Mouse (Mus musculus) kidney, embryonic 14.5 days (tissue): ENCODE measurements around the gene Auh. TPM values are rescaled to one million over a fixed set of nuclear protein-coding genes. Genes with fewer than 3 reads are reported as not detected.
A peak's percentile ranks its signal among the peaks of the same experiment; 100 is the strongest.

Experiments used
- ATAC-seq: fragments of 200-750 bp; cut with Nextera tagmentation; 2 replicates; pipeline ENCODE4 v1.8.0; 2017; ENCODE audit warnings: moderate number of reproducible peaks, mild to moderate bottlenecking, moderate TSS enrichment, moderate library complexity; ENCODE audit not compliant: low FRiP score, low TSS enrichment
- H3K27ac ChIP-seq: fragments of 300-500 bp; sonication (generic); 2 replicates; pipeline ENCODE4 v1.5.1; 2014; ENCODE audit warnings: low read depth, mild to moderate bottlenecking, low read length, moderate library complexity, mixed read lengths
- H3K27me3 ChIP-seq: fragments of 300-500 bp; sonication (generic); 2 replicates; pipeline ENCODE4 v1.6.1; 2014; ENCODE audit warnings: mild to moderate bottlenecking, low read length; ENCODE audit not compliant: control insufficient read depth, insufficient read depth
- H3K36me3 ChIP-seq: fragments of 300-500 bp; sonication (generic); 2 replicates; pipeline ENCODE4 v1.6.1; 2014; ENCODE audit warnings: low read length, mixed read lengths; ENCODE audit not compliant: control insufficient read depth, insufficient read depth
- H3K4me1 ChIP-seq: fragments of 300-500 bp; sonication (generic); 2 replicates; pipeline ENCODE4 v1.6.1; 2014; ENCODE audit warnings: low read length, mixed read lengths; ENCODE audit not compliant: control insufficient read depth, insufficient read depth
- H3K4me2 ChIP-seq: fragments of 300-500 bp; sonication (generic); replicated peaks from 2 replicates; pipeline ENCODE4 v1.6.1; 2014; ENCODE audit warnings: low read depth, mild to moderate bottlenecking, low read length
- H3K4me3 ChIP-seq: fragments of 300-500 bp; sonication (generic); 2 replicates; pipeline ENCODE4 v1.5.1; 2014; ENCODE audit warnings: mild to moderate bottlenecking, low read length
- H3K9ac ChIP-seq: fragments of 300-500 bp; sonication (generic); 2 replicates; pipeline ENCODE4 v1.6.1; 2014; ENCODE audit warnings: low read depth, mild to moderate bottlenecking, low read length, moderate library complexity
- H3K9me3 ChIP-seq: fragments of 300-500 bp; sonication (generic); 2 replicates; pipeline ENCODE4 v1.6.1; 2016; ENCODE audit warnings: low read length; ENCODE audit not compliant: control insufficient read depth
- WGBS: fragments of 180-500 bp; shearing (Covaris S2); extraction: QIAGEN DNeasy Blood & Tissue Kit; methylation state at CpG from one replicate; pipeline ENCODE4 v1.1.7; 2014; 5-methylcytosine and 5-hydroxymethylcytosine counted together
- polyA plus RNA-seq: library from polyadenylated mRNA; unstranded; fragments of >200 nt; fragmentation: Nextera tagmentation; extraction: Ambion mirVana; gene quantifications from 2 replicates; pipeline ENCODE4 v1.2.1, GENCODE M21; 2014

The Auh gene
- 44.7 and 46.7 TPM in 2 replicates for polyA plus RNA-seq

DNA sequence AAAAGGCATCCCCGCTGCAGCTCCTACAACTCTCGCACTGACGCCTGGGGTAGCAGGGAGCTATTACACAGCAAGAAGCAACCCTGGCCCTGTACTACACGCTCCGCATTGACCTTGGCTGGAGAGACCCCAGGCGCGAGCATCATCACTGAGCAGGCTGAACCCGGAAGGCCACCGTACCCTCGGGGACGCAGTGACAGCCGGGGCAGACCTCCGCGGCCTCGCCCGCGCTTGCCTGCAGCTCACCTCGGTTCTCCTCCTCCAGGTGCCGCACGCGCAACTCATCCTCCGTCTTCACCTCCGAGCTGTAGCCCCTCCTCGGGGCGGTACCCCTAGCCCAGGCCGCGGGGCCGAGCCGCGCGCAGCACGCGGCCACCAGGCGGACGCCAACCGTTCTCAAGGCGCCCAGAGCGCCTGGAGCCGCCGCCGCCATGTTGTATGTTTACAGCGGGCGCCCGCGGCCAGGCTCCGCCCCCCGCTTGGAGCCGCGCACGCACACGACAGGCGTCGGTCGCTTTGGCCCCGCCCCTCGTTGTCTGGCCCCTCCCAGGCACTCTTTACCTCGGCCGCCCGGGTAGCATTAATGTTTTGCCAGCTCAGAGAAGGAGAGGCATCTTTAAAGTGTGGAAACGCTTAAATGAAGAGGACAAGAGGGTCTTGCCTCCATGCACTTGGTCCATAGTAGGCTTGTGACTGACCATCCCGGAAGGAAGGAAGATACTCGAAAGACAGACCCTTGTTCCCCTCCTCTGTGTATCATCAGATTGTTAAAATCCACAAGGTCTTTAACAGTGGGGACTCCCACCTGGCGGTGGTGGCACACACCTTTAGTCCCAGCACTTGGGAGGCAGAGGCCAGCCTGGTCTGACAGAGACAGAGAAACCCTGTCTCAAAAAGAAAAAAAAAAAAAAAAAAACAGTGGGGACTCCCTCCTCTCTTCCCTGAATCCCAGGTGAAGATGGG is at the start of gene Auh:
TSS of gene Auh (minus strand) at position 473 of the 963 bp plus-strand sequence.
- Histone ChIP-seq H3K27me3 (no peaks in the 10 kb centered on the region), H3K4me3 (peak within 1 kb of the TSS; percentile 88), H3K4me1 (peaks cover 14% of the 10 kb centered on the region; the same call in 1 of the 2 replicates), H3K9me3 (no peaks in the 10 kb centered on the region), H3K4me2 (peak within 1 kb of the TSS; percentile 60), H3K36me3 (no peaks in the 10 kb centered on the region), H3K9ac (peak within 1 kb of the TSS; percentile 75), H3K27ac (peak within 1 kb of the TSS; percentile 78)
- ATAC-seq = peak; percentile 96
- under 1% methylated on average over 57 of the region's 63 CpGs for WGBS

GRCm38 (mm10) chr13:52978321-52978981 is 49.0 kb upstream of the Auh start:
- WGBS = 1% methylated on average over 33 of the region's 64 CpGs

DNA sequence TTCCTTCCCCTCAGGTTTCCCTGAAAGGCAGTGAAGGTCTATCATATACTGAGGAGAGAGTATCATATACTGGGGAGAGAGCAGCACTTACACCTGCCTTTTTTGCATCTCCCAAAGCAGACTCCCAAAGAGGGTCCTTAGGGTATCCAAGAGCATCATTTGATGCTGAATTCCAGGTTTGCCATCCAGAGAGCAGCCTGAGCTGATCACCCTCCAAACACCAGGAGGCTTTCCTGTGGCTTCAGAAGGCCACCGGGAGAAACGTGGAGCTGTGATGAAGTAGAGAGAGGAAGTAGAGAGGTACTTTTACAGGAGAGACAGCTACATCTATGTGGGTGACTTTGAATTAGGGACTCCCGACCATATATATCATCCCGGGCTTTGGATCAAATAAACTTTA is 48.3 kb upstream of the Auh start:
- Histone ChIP-seq H3K9me3 (no peaks in the 10 kb centered on the region), H3K4me2 (peak overlapping the region; percentile 97), H3K4me1 (peaks cover 30% of the 10 kb centered on the region), H3K4me3 (peak overlapping the region; percentile 90), H3K9ac (peak overlapping the region; percentile 76; the same call in 1 of the 2 replicates), H3K36me3 (no peaks in the 10 kb centered on the region), H3K27me3 (peaks cover 6% of the 10 kb centered on the region; the same call in 1 of the 2 replicates), H3K27ac (no peak overlapping the region)
- no peak for ATAC-seq
- 31% methylated on average over 4 of the region's 4 CpGs for WGBS

More at GRCm38 (mm10) chr13:52978321-52978981, 49.0 kb upstream of the Auh start:
- Histone ChIP-seq H3K9ac (peak overlapping the region; percentile 76), H3K27ac (peak overlapping the region; percentile 59; the same call in 1 of the 2 replicates), H3K4me1 (peaks cover 30% of the 10 kb centered on the region), H3K9me3 (no peaks in the 10 kb centered on the region), H3K27me3 (peaks cover 6% of the 10 kb centered on the region; the same call in 1 of the 2 replicates), H3K4me3 (peak overlapping the region; percentile 90), H3K36me3 (no peaks in the 10 kb centered on the region), H3K4me2 (peak overlapping the region; percentile 97)
- peak; percentile 47 for ATAC-seq

DNA sequence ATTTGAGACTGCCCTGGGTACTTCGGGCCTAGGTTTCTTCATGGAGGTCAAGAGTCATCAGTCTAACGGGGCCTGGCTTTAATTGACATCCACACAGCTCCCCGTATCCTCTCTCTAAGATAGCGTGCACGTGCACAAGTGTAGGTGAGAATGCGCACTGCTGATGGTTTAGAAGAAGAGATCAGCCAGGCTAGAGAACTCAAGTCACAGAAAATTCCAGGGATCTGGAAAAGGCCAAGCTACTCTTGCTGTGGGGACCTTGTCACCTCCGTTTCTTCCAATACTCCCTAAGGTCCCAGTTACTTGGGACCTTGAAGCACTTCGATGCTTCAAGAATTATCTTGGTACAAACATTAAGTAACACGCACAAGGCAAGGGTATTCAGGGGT is 47.7 kb upstream of the Auh start:
- H3K9me3 ChIP-seq = no peaks in the 10 kb centered on the region
- no peak overlapping the region for H3K27ac ChIP-seq
- H3K4me1 ChIP-seq = peaks cover 29% of the 10 kb centered on the region
- no peak overlapping the region for H3K9ac ChIP-seq
- ATAC-seq = no peak
- 80% methylated on average over 9 of the region's 9 CpGs for WGBS
- H3K4me3 ChIP-seq = no peak overlapping the region
- peaks cover 6% of the 10 kb centered on the region; the same call in 1 of the 2 replicates for H3K27me3 ChIP-seq
- no peaks in the 10 kb centered on the region for H3K36me3 ChIP-seq
- no peak overlapping the region for H3K4me2 ChIP-seq

- H3K36me3 ChIP-seq = no peaks in the 10 kb centered on the region
- H3K4me3 ChIP-seq = no peak overlapping the region
- H3K27me3 ChIP-seq = peaks cover 5% of the 10 kb centered on the region; the same call in 1 of the 2 replicates
- no peaks in the 10 kb centered on the region for H3K9me3 ChIP-seq
- H3K9ac ChIP-seq = no peak overlapping the region
- H3K4me1 ChIP-seq = peaks cover 24% of the 10 kb centered on the region
- no peak for ATAC-seq
- WGBS = 37% methylated on average over 16 of the region's 16 CpGs
- H3K4me2 ChIP-seq = 0 out of 2 replicates have a peak overlapping the region, but pooled peaks have one; percentile 3
- H3K27ac ChIP-seq = no peak overlapping the region
These were observed 47.2 kb upstream of the Auh start for GRCm38 (mm10) chr13:52976510-52977220.

DNA sequence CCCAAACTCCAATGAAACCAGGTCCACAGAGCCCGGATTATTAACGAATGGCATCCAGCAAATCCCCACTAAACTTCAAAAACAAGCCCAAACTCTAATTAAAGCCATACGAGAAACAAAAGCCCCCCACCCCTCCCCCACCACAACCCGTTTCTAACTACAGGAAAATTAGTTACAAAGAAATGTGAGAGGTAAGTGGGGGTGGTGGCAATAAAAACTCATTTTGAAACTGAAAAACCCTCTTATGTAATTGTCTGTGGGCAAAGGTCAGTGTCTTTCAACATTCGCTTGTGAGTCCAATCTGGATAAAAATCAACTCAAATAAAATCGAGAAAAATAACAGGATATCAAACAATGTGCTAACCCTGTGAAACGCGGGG is 46.6 kb upstream of the Auh start:
- 26% methylated on average over 8 of the region's 8 CpGs for WGBS
- Histone ChIP-seq H3K9me3 (no peaks in the 10 kb centered on the region), H3K4me1 (peaks cover 24% of the 10 kb centered on the region), H3K27me3 (no peaks in the 10 kb centered on the region), H3K4me3 (no peak overlapping the region), H3K4me2 (no peak overlapping the region), H3K36me3 (no peaks in the 10 kb centered on the region), H3K27ac (no peak overlapping the region), H3K9ac (no peak overlapping the region)
- no peak for ATAC-seq

GRCm38 (mm10) chr13:52974676-52975075 is 45.2 kb upstream of the Auh start:
- Histone ChIP-seq H3K9ac (no peak overlapping the region), H3K9me3 (no peaks in the 10 kb centered on the region), H3K4me2 (no peak overlapping the region), H3K27ac (no peak overlapping the region), H3K27me3 (no peaks in the 10 kb centered on the region), H3K36me3 (no peaks in the 10 kb centered on the region), H3K4me3 (no peak overlapping the region), H3K4me1 (peaks cover 24% of the 10 kb centered on the region)
- ATAC-seq = no peak
- 62% methylated on average over 3 of the region's 3 CpGs for WGBS

DNA sequence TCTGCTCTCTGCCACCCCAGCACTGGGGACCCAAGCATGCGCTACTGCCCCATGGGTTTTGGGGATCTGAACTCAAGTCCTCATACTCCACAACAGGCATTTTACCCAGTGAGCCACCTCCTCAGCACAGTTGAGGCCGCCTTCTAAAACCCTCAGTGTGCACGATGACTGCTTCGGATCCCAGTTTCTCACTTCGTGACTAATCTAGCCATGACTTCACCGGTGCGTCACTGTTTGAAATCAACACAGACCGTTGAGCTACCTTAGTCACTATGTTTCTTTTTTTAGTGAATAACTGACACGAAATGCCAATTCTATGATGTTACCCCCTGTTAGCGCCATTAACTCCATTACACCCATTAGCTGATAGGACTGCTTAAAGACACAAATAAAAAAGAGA is 43.9 kb upstream of the Auh start:
- H3K27me3 ChIP-seq = no peaks in the 10 kb centered on the region
- H3K36me3 ChIP-seq = no peaks in the 10 kb centered on the region; the same call in 1 of the 2 replicates
- H3K4me2 ChIP-seq = no peak overlapping the region
- no peak overlapping the region for H3K9ac ChIP-seq
- H3K4me3 ChIP-seq = no peak overlapping the region
- H3K27ac ChIP-seq = no peak overlapping the region
- ATAC-seq = no peak
- no peaks in the 10 kb centered on the region for H3K9me3 ChIP-seq
- 92% methylated on average over 10 of the region's 10 CpGs for WGBS
- peaks cover 20% of the 10 kb centered on the region for H3K4me1 ChIP-seq
